Mouse (Mus musculus): Measurements from ENCODE around the gene Cobl. TPM values are rescaled to one million over a fixed set of nuclear protein-coding genes. Genes with fewer than 3 reads are reported as not detected.

Cobl gene
- polyA plus RNA-seq, 1 experiment from 2014 or later = 15.6 TPM

DNA sequence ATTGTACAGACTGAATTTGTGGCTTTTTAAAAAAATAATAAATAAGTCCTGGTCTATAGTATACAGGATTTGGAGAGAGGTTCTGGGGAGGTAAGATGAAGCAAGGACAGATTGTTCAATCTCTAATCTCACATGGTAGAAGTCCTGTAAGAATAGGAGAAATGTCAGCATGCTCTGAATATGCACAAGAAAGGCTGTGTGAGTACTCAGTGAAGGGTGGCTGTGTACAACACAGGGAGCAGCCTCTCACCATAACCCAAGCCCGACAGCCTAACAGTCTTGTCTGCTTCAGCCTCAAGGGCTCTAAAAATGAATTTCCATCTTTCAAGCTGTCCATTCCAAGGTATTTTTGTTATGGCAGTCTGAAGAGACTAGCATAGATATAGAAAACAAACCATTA, 3.1 kb upstream of the Cobl start:
- no peak for ATAC-seq (ENCODE audit: low FRiP score)
- WGBS = 100% methylated on average over 1 of the region's 1 CpGs
- no peaks in the 10 kb centered on the region for H3K36me3 ChIP-seq

DNA sequence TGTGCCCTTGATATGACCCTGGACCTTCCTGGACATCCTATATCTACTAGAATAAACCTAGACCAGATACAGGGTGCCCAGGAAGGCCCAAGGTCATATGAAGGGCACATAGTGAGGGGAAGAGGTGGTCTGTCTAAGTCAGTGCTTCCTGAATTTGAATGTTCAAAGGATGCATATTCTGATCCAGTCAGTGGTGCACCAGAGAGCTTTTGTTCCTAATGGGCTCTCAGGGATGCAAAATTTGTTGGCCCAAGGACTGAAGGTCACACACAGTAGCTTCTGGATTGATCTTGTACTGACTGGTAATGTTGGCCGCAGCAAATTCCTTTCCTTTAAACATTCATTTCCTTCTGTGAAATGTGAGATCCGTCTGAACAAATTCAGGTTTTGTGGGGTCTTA, 2.5 kb upstream of the Cobl start:
- Histone ChIP-seq H3K4me3 (replicated peaks) (no peak overlapping the region), H3K9me3 (replicated peaks) (no peaks in the 10 kb centered on the region), H3K36me3 (no peaks in the 10 kb centered on the region), H3K4me2 (no peak overlapping the region), H3K9ac (replicated peaks) (no peak overlapping the region), H3K4me1 (peaks cover 19% of the 10 kb centered on the region), H3K27ac (replicated peaks) (no peak overlapping the region), H3K27me3 (replicated peaks) (peaks cover 4% of the 10 kb centered on the region; the same call in 1 of the 2 replicates)
- 88% methylated on average over 2 of the region's 2 CpGs for WGBS
- ATAC-seq (ENCODE audit: low FRiP score) = no peak

More for the DNA sequence above, 3.1 kb upstream of the Cobl start:
- H3K4me2 ChIP-seq = no peak overlapping the region
- H3K9ac ChIP-seq (replicated peaks) = no peak overlapping the region
- no peaks in the 10 kb centered on the region for H3K9me3 ChIP-seq (replicated peaks)
- peaks cover 4% of the 10 kb centered on the region; the same call in 1 of the 2 replicates for H3K27me3 ChIP-seq (replicated peaks)
- no peak overlapping the region for H3K4me3 ChIP-seq (replicated peaks)
- no peak overlapping the region for H3K27ac ChIP-seq (replicated peaks)
- H3K4me1 ChIP-seq = peaks cover 16% of the 10 kb centered on the region

DNA sequence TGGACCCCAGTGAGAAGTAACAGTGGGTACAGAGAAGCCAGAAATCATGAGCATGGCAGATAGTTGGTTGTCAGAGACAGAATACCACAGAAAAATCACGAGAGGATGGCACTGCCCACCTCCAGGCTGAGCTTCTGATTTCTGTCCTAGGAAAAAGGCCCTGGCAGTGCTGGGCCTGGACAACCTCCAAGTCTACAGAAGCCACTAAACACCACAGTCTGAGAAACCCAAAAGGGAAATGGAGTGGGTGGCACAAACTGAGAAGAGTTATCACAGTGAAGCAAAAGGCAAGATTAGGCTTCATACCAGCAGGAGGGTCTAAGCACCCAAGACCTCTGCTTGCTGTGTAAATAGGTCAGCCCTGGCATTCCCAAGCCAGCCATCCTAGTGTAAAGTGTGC, 1.8 kb upstream of the Cobl start:
- Histone ChIP-seq H3K4me3 (replicated peaks) (no peak overlapping the region), H3K9me3 (replicated peaks) (no peaks in the 10 kb centered on the region), H3K27me3 (replicated peaks) (peaks cover 4% of the 10 kb centered on the region; the same call in 1 of the 2 replicates), H3K4me1 (peaks cover 20% of the 10 kb centered on the region), H3K27ac (replicated peaks) (no peak overlapping the region), H3K36me3 (no peaks in the 10 kb centered on the region), H3K9ac (replicated peaks) (no peak overlapping the region), H3K4me2 (no peak overlapping the region)
- WGBS = 100% methylated on average over 1 of the region's 1 CpGs
- no peak for ATAC-seq (ENCODE audit: low FRiP score)

- Histone ChIP-seq H3K4me1 (peaks cover 20% of the 10 kb centered on the region), H3K9ac (replicated peaks) (peak overlapping the region; percentile 73), H3K36me3 (no peaks in the 10 kb centered on the region), H3K27ac (replicated peaks) (no peak overlapping the region), H3K4me2 (peak overlapping the region; percentile 94), H3K27me3 (replicated peaks) (peaks cover 4% of the 10 kb centered on the region; the same call in 1 of the 2 replicates), H3K9me3 (replicated peaks) (no peaks in the 10 kb centered on the region), H3K4me3 (replicated peaks) (peak overlapping the region; percentile 80)
- ATAC-seq (ENCODE audit: low FRiP score) = peak; percentile 16; the same call in 1 of the 2 replicates
- WGBS = 68% methylated on average over 1 of the region's 1 CpGs
These were observed 469 bp upstream of the Cobl start for GRCm38 (mm10) chr11:12465229-12465628.

GRCm38 (mm10) chr11:12463615-12464170, 1.1 kb downstream of the Cobl start:
- ATAC-seq (ENCODE audit: low FRiP score) = no peak
- Histone ChIP-seq H3K4me1 (peaks cover 20% of the 10 kb centered on the region), H3K4me3 (replicated peaks) (peak overlapping the region; percentile 80), H3K27me3 (replicated peaks) (peaks cover 4% of the 10 kb centered on the region; the same call in 1 of the 2 replicates), H3K4me2 (peak overlapping the region; percentile 94), H3K9me3 (replicated peaks) (no peaks in the 10 kb centered on the region), H3K27ac (replicated peaks) (no peak overlapping the region), H3K9ac (replicated peaks) (peak overlapping the region; percentile 73; the same call in 1 of the 2 replicates), H3K36me3 (no peaks in the 10 kb centered on the region)
- WGBS = 63% methylated on average over 13 of the region's 13 CpGs

DNA sequence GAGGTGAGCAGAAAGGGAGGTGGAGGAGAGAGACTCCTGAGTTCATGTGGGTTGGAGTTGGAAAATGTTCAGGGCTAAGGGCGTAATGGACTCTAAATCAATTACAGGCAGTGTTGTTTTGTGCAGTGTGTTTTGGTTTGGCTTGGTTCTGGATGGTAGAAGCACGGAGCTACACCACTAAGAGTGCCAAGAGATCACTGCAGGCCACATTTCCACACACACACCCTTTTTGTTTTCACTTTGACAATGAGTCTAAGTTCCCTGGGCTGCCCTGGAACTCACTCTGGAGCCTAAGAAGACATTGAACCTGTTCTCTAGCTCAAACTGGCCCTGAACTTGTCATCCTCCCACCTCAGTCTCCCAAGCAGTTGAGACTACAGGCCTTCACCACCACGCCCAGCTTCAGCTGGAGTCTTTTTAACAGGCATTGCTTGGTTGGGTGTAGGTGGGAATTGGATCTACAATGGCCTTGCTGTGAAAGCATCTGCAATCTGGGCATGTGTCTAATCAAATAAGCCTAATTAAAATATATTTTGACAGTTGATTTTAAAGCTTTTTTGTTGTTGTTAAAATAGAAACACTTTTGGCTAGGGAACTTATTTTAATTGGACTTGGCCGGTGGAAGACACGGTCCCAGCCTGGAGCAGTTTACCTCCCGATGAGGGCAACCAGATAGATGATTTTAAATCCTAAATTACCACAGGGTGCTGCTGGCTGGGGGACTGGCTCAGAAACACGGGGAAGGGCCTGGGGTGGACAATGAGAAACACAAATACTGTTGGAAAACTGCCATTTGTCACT, 4.8 kb downstream of the Cobl start:
- Histone ChIP-seq H3K36me3 (no peaks in the 10 kb centered on the region), H3K9me3 (replicated peaks) (no peaks in the 10 kb centered on the region), H3K4me3 (replicated peaks) (no peak overlapping the region), H3K27ac (replicated peaks) (no peak overlapping the region), H3K4me1 (peaks cover 15% of the 10 kb centered on the region), H3K4me2 (no peak overlapping the region), H3K27me3 (replicated peaks) (no peaks in the 10 kb centered on the region), H3K9ac (replicated peaks) (no peak overlapping the region)
- 72% methylated on average over 7 of the region's 7 CpGs for WGBS
- no peak for ATAC-seq (ENCODE audit: low FRiP score)

GRCm38 (mm10) chr11:12458814-12459213, 5.9 kb downstream of the Cobl start:
- no peak for ATAC-seq (ENCODE audit: low FRiP score)
- H3K4me2 ChIP-seq = no peak overlapping the region
- peaks cover 7% of the 10 kb centered on the region for H3K4me1 ChIP-seq
- no peaks in the 10 kb centered on the region for H3K9me3 ChIP-seq (replicated peaks)
- no peak overlapping the region for H3K9ac ChIP-seq (replicated peaks)
- H3K4me3 ChIP-seq (replicated peaks) = no peak overlapping the region
- no peaks in the 10 kb centered on the region for H3K27me3 ChIP-seq (replicated peaks)
- no peak overlapping the region for H3K27ac ChIP-seq (replicated peaks)
- WGBS = 84% methylated on average over 3 of the region's 3 CpGs
- H3K36me3 ChIP-seq = no peaks in the 10 kb centered on the region

DNA sequence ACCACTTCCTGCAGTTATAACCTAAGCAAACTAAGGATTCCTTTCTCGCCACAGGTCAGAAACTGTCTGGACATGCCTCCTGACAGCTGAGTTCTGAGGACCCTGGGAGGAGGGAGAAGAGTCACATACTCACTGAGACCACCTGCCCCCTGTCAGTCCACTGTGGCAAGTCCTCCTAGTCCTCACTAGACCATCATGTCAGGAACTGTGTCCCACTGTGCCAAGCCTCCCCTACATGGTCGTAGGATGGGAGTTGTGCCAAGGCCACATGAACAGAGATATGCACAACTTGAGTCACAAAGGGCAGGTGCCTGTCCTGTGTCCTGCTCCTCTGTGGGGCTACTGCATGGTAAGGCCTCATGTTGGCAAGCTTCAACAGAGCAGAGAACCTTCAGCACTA, 6.4 kb downstream of the Cobl start:
- H3K9ac ChIP-seq (replicated peaks) = no peak overlapping the region
- H3K9me3 ChIP-seq (replicated peaks) = no peaks in the 10 kb centered on the region
- 89% methylated on average over 2 of the region's 2 CpGs for WGBS

DNA sequence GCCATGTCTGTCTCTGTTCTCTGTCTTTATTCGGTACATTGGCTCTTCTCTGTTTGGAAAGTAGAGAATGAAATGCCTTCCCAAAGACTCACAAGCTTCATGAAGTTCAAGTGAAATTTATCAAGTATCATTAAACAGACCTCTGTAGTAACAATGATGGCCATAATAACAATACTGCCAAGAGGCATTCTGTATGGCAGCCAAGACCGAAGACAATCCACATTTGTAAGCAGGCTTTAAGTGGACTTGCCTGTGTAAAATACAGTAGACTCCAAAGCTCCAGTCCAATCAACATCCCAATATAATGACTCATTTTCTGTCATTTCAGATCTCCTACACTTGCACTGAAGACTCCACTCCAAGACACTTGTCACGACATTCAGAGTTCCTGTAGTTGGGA, 16.7 kb downstream of the Cobl start:
- ATAC-seq (ENCODE audit: low FRiP score) = no peak
- no peak overlapping the region for H3K4me3 ChIP-seq (replicated peaks)
- no peaks in the 10 kb centered on the region for H3K9me3 ChIP-seq (replicated peaks)
- no peak overlapping the region for H3K4me2 ChIP-seq
- H3K4me1 ChIP-seq = no peaks in the 10 kb centered on the region
- H3K27ac ChIP-seq (replicated peaks) = no peak overlapping the region
- H3K9ac ChIP-seq (replicated peaks) = no peak overlapping the region
- H3K36me3 ChIP-seq = no peaks in the 10 kb centered on the region
- WGBS = 90% methylated on average over 3 of the region's 3 CpGs
- H3K27me3 ChIP-seq (replicated peaks) = no peaks in the 10 kb centered on the region

More for the DNA sequence above, 6.4 kb downstream of the Cobl start:
- H3K36me3 ChIP-seq = no peaks in the 10 kb centered on the region
- ATAC-seq (ENCODE audit: low FRiP score) = no peak
- no peak overlapping the region for H3K4me3 ChIP-seq (replicated peaks)
- H3K27me3 ChIP-seq (replicated peaks) = no peaks in the 10 kb centered on the region
- H3K4me1 ChIP-seq = 0 out of 2 replicates have a peak, but pooled peaks cover 3% of the 10 kb centered on the region
- H3K27ac ChIP-seq (replicated peaks) = no peak overlapping the region
- H3K4me2 ChIP-seq = no peak overlapping the region

GRCm38 (mm10) chr11:12445222-12445621, 19.5 kb downstream of the Cobl start:
- WGBS = 41% methylated on average over 2 of the region's 2 CpGs
- Histone ChIP-seq H3K4me2 (no peak overlapping the region), H3K36me3 (no peaks in the 10 kb centered on the region), H3K27me3 (replicated peaks) (no peaks in the 10 kb centered on the region), H3K9me3 (replicated peaks) (no peaks in the 10 kb centered on the region), H3K4me3 (replicated peaks) (no peak overlapping the region), H3K4me1 (no peaks in the 10 kb centered on the region), H3K27ac (replicated peaks) (no peak overlapping the region), H3K9ac (replicated peaks) (no peak overlapping the region)
- ATAC-seq (ENCODE audit: low FRiP score) = no peak

DNA sequence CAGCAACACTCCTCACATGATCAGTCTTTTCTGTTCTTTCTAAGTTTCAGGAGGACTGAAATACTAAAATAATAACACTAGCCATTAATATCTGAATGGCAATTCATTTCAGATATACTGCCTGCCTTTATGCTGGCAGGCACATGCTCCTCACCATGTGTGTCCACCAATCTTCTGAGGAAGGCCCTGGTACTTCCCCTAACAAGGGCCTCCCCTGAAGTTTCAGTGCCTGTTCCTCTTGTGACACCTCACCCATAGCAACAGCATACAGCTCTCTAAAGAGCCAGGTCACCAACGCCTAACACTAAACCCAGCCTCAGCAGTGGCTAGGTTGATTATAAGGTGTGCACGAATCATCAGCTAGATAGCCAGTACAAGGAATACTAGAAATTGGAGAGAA, 20.5 kb downstream of the Cobl start:
- no peak overlapping the region for H3K9ac ChIP-seq (replicated peaks)
- H3K4me1 ChIP-seq = no peaks in the 10 kb centered on the region
- no peak for ATAC-seq (ENCODE audit: low FRiP score)
- H3K27ac ChIP-seq (replicated peaks) = no peak overlapping the region
- no peaks in the 10 kb centered on the region for H3K27me3 ChIP-seq (replicated peaks)
- no peak overlapping the region for H3K4me2 ChIP-seq
- H3K36me3 ChIP-seq = no peaks in the 10 kb centered on the region
- no peak overlapping the region for H3K4me3 ChIP-seq (replicated peaks)
- no peaks in the 10 kb centered on the region for H3K9me3 ChIP-seq (replicated peaks)
- 74% methylated on average over 2 of the region's 2 CpGs for WGBS

- Histone ChIP-seq H3K27ac (replicated peaks) (no peak overlapping the region), H3K9ac (replicated peaks) (no peak overlapping the region), H3K4me3 (replicated peaks) (no peak overlapping the region), H3K9me3 (replicated peaks) (no peaks in the 10 kb centered on the region), H3K4me2 (no peak overlapping the region), H3K27me3 (replicated peaks) (no peaks in the 10 kb centered on the region), H3K36me3 (no peaks in the 10 kb centered on the region), H3K4me1 (no peaks in the 10 kb centered on the region)
- WGBS = 28% methylated on average over 4 of the region's 4 CpGs
- no peak for ATAC-seq (ENCODE audit: low FRiP score)
These were observed 21.1 kb downstream of the Cobl start for GRCm38 (mm10) chr11:12443614-12444013.
